Mouse (Mus musculus): ENCODE measurements around the gene Cchcr1. TPM values are rescaled to one million over a fixed set of nuclear protein-coding genes. Genes with fewer than 3 reads are reported as not detected.

The Cchcr1 gene
- polyA plus RNA-seq, 1 experiment from 2014 or later, result 19.0 TPM

GRCm38 (mm10) chr17:35554321-35554720 lies 37.4 kb downstream of the Cchcr1 start:
- WGBS, result 80% methylated on average over 5 of the region's 5 CpGs
- Histone ChIP-seq H3K9ac (replicated peaks; ENCODE audit: low read depth, low read length) (no peak overlapping the region), H3K4me3 (ENCODE audit: low read depth, low read length) (no peak overlapping the region), H3K9me3 (ENCODE audit: control insufficient read depth, low read depth, low read length) (no peaks in the 10 kb centered on the region), H3K27ac (ENCODE audit: low read length) (no peak overlapping the region), H3K36me3 (ENCODE audit: control insufficient read depth, insufficient read depth, low read length) (no peaks in the 10 kb centered on the region), H3K4me1 (ENCODE audit: control insufficient read depth, insufficient read depth, low read length) (peaks cover 7% of the 10 kb centered on the region; the same call in 1 of the 2 replicates), H3K4me2 (replicated peaks; ENCODE audit: low read depth, low read length) (no peak overlapping the region), H3K27me3 (ENCODE audit: control insufficient read depth, insufficient read depth, low read length) (no peaks in the 10 kb centered on the region)
- ATAC-seq (ENCODE audit: insufficient number of reproducible peaks, insufficient read depth, low FRiP score, low read depth), result no peak

- Histone ChIP-seq H3K4me1 (ENCODE audit: control insufficient read depth, insufficient read depth, low read length) (peaks cover 3% of the 10 kb centered on the region; the same call in 1 of the 2 replicates), H3K27ac (ENCODE audit: low read length) (no peak overlapping the region), H3K9me3 (ENCODE audit: control insufficient read depth, low read depth, low read length) (no peaks in the 10 kb centered on the region), H3K36me3 (ENCODE audit: control insufficient read depth, insufficient read depth, low read length) (no peaks in the 10 kb centered on the region), H3K4me2 (replicated peaks; ENCODE audit: low read depth, low read length) (no peak overlapping the region), H3K9ac (replicated peaks; ENCODE audit: low read depth, low read length) (no peak overlapping the region), H3K27me3 (ENCODE audit: control insufficient read depth, insufficient read depth, low read length) (no peaks in the 10 kb centered on the region), H3K4me3 (ENCODE audit: low read depth, low read length) (no peak overlapping the region)
- 91% methylated on average over 18 of the region's 18 CpGs for WGBS
- ATAC-seq (ENCODE audit: insufficient number of reproducible peaks, insufficient read depth, low FRiP score, low read depth), result no peak
Observed at GRCm38 (mm10) chr17:35554761-35555397, 38.0 kb downstream of the Cchcr1 start.

- H3K4me2 ChIP-seq (replicated peaks; ENCODE audit: low read depth, low read length), result no peak overlapping the region
- H3K9me3 ChIP-seq (ENCODE audit: control insufficient read depth, low read depth, low read length), result no peaks in the 10 kb centered on the region
- no peak overlapping the region for H3K4me3 ChIP-seq (ENCODE audit: low read depth, low read length)
- H3K27me3 ChIP-seq (ENCODE audit: control insufficient read depth, insufficient read depth, low read length), result no peaks in the 10 kb centered on the region
- H3K27ac ChIP-seq (ENCODE audit: low read length), result no peak overlapping the region
- H3K4me1 ChIP-seq (ENCODE audit: control insufficient read depth, insufficient read depth, low read length), result peaks cover under 1% of the 10 kb centered on the region; the same call in 1 of the 2 replicates
- H3K36me3 ChIP-seq (ENCODE audit: control insufficient read depth, insufficient read depth, low read length), result no peaks in the 10 kb centered on the region
- 87% methylated on average over 13 of the region's 13 CpGs for WGBS
- ATAC-seq (ENCODE audit: insufficient number of reproducible peaks, insufficient read depth, low FRiP score, low read depth), result no peak
- H3K9ac ChIP-seq (replicated peaks; ENCODE audit: low read depth, low read length), result no peak overlapping the region
Observed at GRCm38 (mm10) chr17:35556186-35556765, 39.4 kb downstream of the Cchcr1 start.

GRCm38 (mm10) chr17:35556812-35557211 lies 39.9 kb downstream of the Cchcr1 start:
- ATAC-seq (ENCODE audit: insufficient number of reproducible peaks, insufficient read depth, low FRiP score, low read depth), result no peak
- H3K27me3 ChIP-seq (ENCODE audit: control insufficient read depth, insufficient read depth, low read length), result no peaks in the 10 kb centered on the region
- H3K4me2 ChIP-seq (replicated peaks; ENCODE audit: low read depth, low read length), result no peak overlapping the region
- 26% methylated on average over 5 of the region's 5 CpGs for WGBS
- H3K36me3 ChIP-seq (ENCODE audit: control insufficient read depth, insufficient read depth, low read length), result no peaks in the 10 kb centered on the region
- H3K27ac ChIP-seq (ENCODE audit: low read length), result no peak overlapping the region
- no peak overlapping the region for H3K4me3 ChIP-seq (ENCODE audit: low read depth, low read length)
- H3K9me3 ChIP-seq (ENCODE audit: control insufficient read depth, low read depth, low read length), result no peaks in the 10 kb centered on the region
- no peak overlapping the region for H3K9ac ChIP-seq (replicated peaks; ENCODE audit: low read depth, low read length)
- no peaks in the 10 kb centered on the region for H3K4me1 ChIP-seq (ENCODE audit: control insufficient read depth, insufficient read depth, low read length)

- no peaks in the 10 kb centered on the region for H3K9me3 ChIP-seq (ENCODE audit: control insufficient read depth, low read depth, low read length)
- H3K4me2 ChIP-seq (replicated peaks; ENCODE audit: low read depth, low read length), result no peak overlapping the region
- 61% methylated on average over 9 of the region's 9 CpGs for WGBS
- H3K9ac ChIP-seq (replicated peaks; ENCODE audit: low read depth, low read length), result no peak overlapping the region
- ATAC-seq (ENCODE audit: insufficient number of reproducible peaks, insufficient read depth, low FRiP score, low read depth), result no peak
- no peaks in the 10 kb centered on the region for H3K4me1 ChIP-seq (ENCODE audit: control insufficient read depth, insufficient read depth, low read length)
- H3K27ac ChIP-seq (ENCODE audit: low read length), result no peak overlapping the region
- no peaks in the 10 kb centered on the region for H3K36me3 ChIP-seq (ENCODE audit: control insufficient read depth, insufficient read depth, low read length)
- no peak overlapping the region for H3K4me3 ChIP-seq (ENCODE audit: low read depth, low read length)
- no peaks in the 10 kb centered on the region for H3K27me3 ChIP-seq (ENCODE audit: control insufficient read depth, insufficient read depth, low read length)
Observed at GRCm38 (mm10) chr17:35557351-35557750, 40.5 kb downstream of the Cchcr1 start.

GRCm38 (mm10) chr17:35558216-35558615 lies 41.3 kb downstream of the Cchcr1 start:
- Histone ChIP-seq H3K27me3 (ENCODE audit: control insufficient read depth, insufficient read depth, low read length) (no peaks in the 10 kb centered on the region), H3K36me3 (ENCODE audit: control insufficient read depth, insufficient read depth, low read length) (no peaks in the 10 kb centered on the region), H3K4me1 (ENCODE audit: control insufficient read depth, insufficient read depth, low read length) (no peaks in the 10 kb centered on the region), H3K27ac (ENCODE audit: low read length) (no peak overlapping the region), H3K9me3 (ENCODE audit: control insufficient read depth, low read depth, low read length) (no peaks in the 10 kb centered on the region), H3K4me3 (ENCODE audit: low read depth, low read length) (no peak overlapping the region), H3K4me2 (replicated peaks; ENCODE audit: low read depth, low read length) (no peak overlapping the region), H3K9ac (replicated peaks; ENCODE audit: low read depth, low read length) (no peak overlapping the region)
- ATAC-seq (ENCODE audit: insufficient number of reproducible peaks, insufficient read depth, low FRiP score, low read depth), result no peak
- 52% methylated on average over 8 of the region's 8 CpGs for WGBS

- no peak for ATAC-seq (ENCODE audit: insufficient number of reproducible peaks, insufficient read depth, low FRiP score, low read depth)
- Histone ChIP-seq H3K4me3 (ENCODE audit: low read depth, low read length) (no peak within 1 kb of the TSS), H3K9ac (replicated peaks; ENCODE audit: low read depth, low read length) (no peak within 1 kb of the TSS), H3K27ac (ENCODE audit: low read length) (no peak within 1 kb of the TSS), H3K4me1 (ENCODE audit: control insufficient read depth, insufficient read depth, low read length) (peaks cover 7% of the 10 kb centered on the region; the same call in 1 of the 2 replicates), H3K36me3 (ENCODE audit: control insufficient read depth, insufficient read depth, low read length) (no peaks in the 10 kb centered on the region), H3K4me2 (replicated peaks; ENCODE audit: low read depth, low read length) (no peak within 1 kb of the TSS), H3K27me3 (ENCODE audit: control insufficient read depth, insufficient read depth, low read length) (0 out of 2 replicates have a peak, but pooled peaks cover 6% of the 10 kb centered on the region), H3K9me3 (ENCODE audit: control insufficient read depth, low read depth, low read length) (no peaks in the 10 kb centered on the region)
- 60% methylated on average over 3 of the region's 3 CpGs for WGBS
Observed at GRCm38 (mm10) chr17:35567150-35567549, 50.2 kb downstream of the Cchcr1 start, which contains the start of gene 2300002M23Rik. TSS of gene 2300002M23Rik (plus strand) at chr17:35567450.

- Histone ChIP-seq H3K27ac (ENCODE audit: low read length) (no peak overlapping the region), H3K9me3 (ENCODE audit: control insufficient read depth, low read depth, low read length) (no peaks in the 10 kb centered on the region), H3K4me2 (replicated peaks; ENCODE audit: low read depth, low read length) (no peak overlapping the region), H3K27me3 (ENCODE audit: control insufficient read depth, insufficient read depth, low read length) (0 out of 2 replicates have a peak, but pooled peaks cover 6% of the 10 kb centered on the region), H3K36me3 (ENCODE audit: control insufficient read depth, insufficient read depth, low read length) (no peaks in the 10 kb centered on the region), H3K9ac (replicated peaks; ENCODE audit: low read depth, low read length) (no peak overlapping the region), H3K4me1 (ENCODE audit: control insufficient read depth, insufficient read depth, low read length) (peaks cover 7% of the 10 kb centered on the region; the same call in 1 of the 2 replicates), H3K4me3 (ENCODE audit: low read depth, low read length) (no peak overlapping the region)
- WGBS, result 23% methylated on average over 9 of the region's 9 CpGs
- ATAC-seq (ENCODE audit: insufficient number of reproducible peaks, insufficient read depth, low FRiP score, low read depth), result no peak
Observed at GRCm38 (mm10) chr17:35567767-35568166, 50.9 kb downstream of the Cchcr1 start.

Measured in stomach, embryonic 14.5 days (tissue).